Mouse (Mus musculus) embryonic stem cell, embryonic (primary cell): ENCODE measurements around the gene Robo2.
"Not testable (repeated sequence)": the region's sequence is repeated elsewhere in the genome, so short reads cannot be mapped to it uniquely, and the experiment has no call there.

Experiments used
- CTCF ChIA-PET, 4 experiments: fragments of 300-600 bp in 2 of 4; fragments of 350-600 bp in 2 of 4; sonication (Branson Sonifier 250); formaldehyde crosslinking; loops; one replicate each; lab custom pipeline; 2022; ENCODE audit warnings: inconsistent platforms in 2 of 4; lab: Charles Lee
- POLR2A ChIA-PET, 4 experiments: fragments of 300-600 bp in 2 of 4; fragments of 350-600 bp in 2 of 4; sonication (Branson Sonifier 250); formaldehyde crosslinking; loops; one replicate each; lab custom pipeline; 2022; ENCODE audit warnings: antibody characterized with exemption in 4 of 4, inconsistent platforms in 1 of 4; lab: Charles Lee

Gene Robo2

GRCm38 (mm10) chr16:74128443-74128983 is 283.1 kb downstream of the Robo2 start:
- CTCF ChIA-PET = no interaction called here
- POLR2A ChIA-PET = no interaction called here

- POLR2A ChIA-PET = no interaction called here
- CTCF ChIA-PET = no interaction called here
Observed at GRCm38 (mm10) chr16:74113155-74113554, 298.5 kb downstream of the Robo2 start.

GRCm38 (mm10) chr16:74111101-74111500 is 300.5 kb downstream of the Robo2 start:
- CTCF ChIA-PET = no interaction called here
- POLR2A ChIA-PET = interaction anchor here in 1 of 4 experiments (0.6 kb wide), 1 partner anchor 302 kb away, joined by 7 read pairs; no protein-coding TSS in a partner anchor

- CTCF ChIA-PET = not testable (repeated sequence)
- POLR2A ChIA-PET = interaction anchor here in 1 of 4 experiments (1.1 kb wide), 1 partner anchor 12 kb away, joined by 5 read pairs; no protein-coding TSS in a partner anchor
Observed at GRCm38 (mm10) chr16:74104449-74104848, 307.2 kb downstream of the Robo2 start.

- ChIA-PET POLR2A (interaction anchor here in 1 of 4 experiments (1.0 kb wide), 2 partner anchors 8 to 12 kb away, joined by 3 to 5 read pairs; no protein-coding TSS in a partner anchor), CTCF (no interaction called here)
Observed at GRCm38 (mm10) chr16:74092997-74093801, 318.4 kb downstream of the Robo2 start.

- CTCF ChIA-PET = no interaction called here
- POLR2A ChIA-PET = no interaction called here
Observed at GRCm38 (mm10) chr16:74089951-74090350, 321.7 kb downstream of the Robo2 start.

- ChIA-PET POLR2A (interaction anchor here in 1 of 4 experiments (0.6 kb wide), 1 partner anchor 490 kb away, joined by 3 read pairs; no protein-coding TSS in a partner anchor), CTCF (no interaction called here)
Observed at GRCm38 (mm10) chr16:74084188-74084587, 327.4 kb downstream of the Robo2 start.

- ChIA-PET CTCF (interaction anchor here in 1 of 4 experiments (0.7 kb wide), 1 partner anchor 94 kb away, joined by 3 read pairs; no protein-coding TSS in a partner anchor), POLR2A (no interaction called here)
Observed at GRCm38 (mm10) chr16:74072671-74073070, 339.0 kb downstream of the Robo2 start.

- CTCF ChIA-PET = interaction anchor here in 1 of 4 experiments (0.6 kb wide), 1 partner anchor 972 kb away, joined by 3 read pairs; no protein-coding TSS in a partner anchor
- POLR2A ChIA-PET = no interaction called here
Observed at GRCm38 (mm10) chr16:74070628-74071027, 341.0 kb downstream of the Robo2 start.

- ChIA-PET POLR2A (no interaction called here), CTCF (no interaction called here)
Observed at GRCm38 (mm10) chr16:74065958-74066357, 345.7 kb downstream of the Robo2 start.

- CTCF ChIA-PET = no interaction called here
- POLR2A ChIA-PET = no interaction called here
Observed at GRCm38 (mm10) chr16:74061951-74062350, 349.7 kb downstream of the Robo2 start.

GRCm38 (mm10) chr16:74061479-74061878 is 350.1 kb downstream of the Robo2 start:
- ChIA-PET CTCF (no interaction called here), POLR2A (no interaction called here)

GRCm38 (mm10) chr16:74056886-74057285 is 354.7 kb downstream of the Robo2 start:
- ChIA-PET POLR2A (no interaction called here), CTCF (no interaction called here)

- CTCF ChIA-PET = no interaction called here
- POLR2A ChIA-PET = no interaction called here
Observed at GRCm38 (mm10) chr16:74056210-74056609, 355.4 kb downstream of the Robo2 start.

- POLR2A ChIA-PET = no interaction called here
Observed at GRCm38 (mm10) chr16:74055061-74055751, 356.4 kb downstream of the Robo2 start.

GRCm38 (mm10) chr16:74049467-74049866 is 362.2 kb downstream of the Robo2 start:
- ChIA-PET CTCF (no interaction called here), POLR2A (no interaction called here)

More at GRCm38 (mm10) chr16:74055061-74055751, 356.4 kb downstream of the Robo2 start:
- CTCF ChIA-PET = no interaction called here

- ChIA-PET POLR2A (no interaction called here), CTCF (no interaction called here)
Observed at GRCm38 (mm10) chr16:74048980-74049379, 362.6 kb downstream of the Robo2 start.

GRCm38 (mm10) chr16:74047232-74047631 is 364.4 kb downstream of the Robo2 start:
- POLR2A ChIA-PET = no interaction called here
- CTCF ChIA-PET = no interaction called here

GRCm38 (mm10) chr16:74040797-74041196 is 370.8 kb downstream of the Robo2 start:
- CTCF ChIA-PET, POLR2A ChIA-PET: not testable (repeated sequence)

- ChIA-PET POLR2A (no interaction called here), CTCF (no interaction called here)
Observed at GRCm38 (mm10) chr16:74027822-74028221, 383.8 kb downstream of the Robo2 start.
